Mouse (Mus musculus) erythroblast, adult 5-6 weeks (primary cell): ENCODE results near the gene Drap1. TPM values are rescaled to one million over a fixed set of nuclear protein-coding genes. Genes with fewer than 3 reads are reported as not detected.

ENCODE experiments used
- ATAC-seq: replicated peaks from 2 replicates; pipeline ENCODE4 v1.8.0; 2016; ENCODE audit warnings: moderate number of reproducible peaks, mild to moderate bottlenecking, moderate TSS enrichment, inconsistent platforms; ENCODE audit not compliant: poor library complexity, low FRiP score, severe bottlenecking
- total RNA-seq, 2 experiments: library from RNA; stranded (forward) in 1 of 2; stranded (reverse) in 1 of 2; fragments of 150-400 nt in 1 of 2; fragments of 200-764, 138-1000 nt in 1 of 2; gene quantifications; 2 replicates each; pipeline versions ENCODE4 v1.2.3 to v1.2.4; 2015 to 2017; ENCODE audit warnings: low replicate concordance in 2 of 2

Gene Drap1
- total RNA-seq, 2 experiments from 2014 or later: 15.0 to 15.8 TPM

DNA sequence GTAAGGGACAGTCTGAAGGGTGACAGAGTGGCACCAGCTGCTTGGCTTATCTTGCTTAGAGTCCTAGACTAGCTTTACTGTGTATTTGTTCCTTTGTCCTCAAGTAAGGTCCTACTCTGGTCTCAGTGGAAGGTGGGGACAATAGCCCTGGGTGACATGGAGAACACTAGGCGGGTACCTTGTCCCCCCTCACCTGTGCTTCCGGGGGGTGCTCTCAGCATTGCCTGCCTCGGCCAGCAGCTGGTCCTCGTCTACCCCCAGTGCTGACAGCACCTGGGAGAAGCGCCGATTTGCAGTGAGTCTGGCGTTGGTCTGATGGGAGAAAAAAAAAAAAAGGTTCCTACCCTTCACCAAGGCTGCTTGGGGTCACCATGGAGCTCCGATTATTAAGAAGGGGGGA is 34.4 kb downstream of the Drap1 start:
- ATAC-seq: no peak

DNA sequence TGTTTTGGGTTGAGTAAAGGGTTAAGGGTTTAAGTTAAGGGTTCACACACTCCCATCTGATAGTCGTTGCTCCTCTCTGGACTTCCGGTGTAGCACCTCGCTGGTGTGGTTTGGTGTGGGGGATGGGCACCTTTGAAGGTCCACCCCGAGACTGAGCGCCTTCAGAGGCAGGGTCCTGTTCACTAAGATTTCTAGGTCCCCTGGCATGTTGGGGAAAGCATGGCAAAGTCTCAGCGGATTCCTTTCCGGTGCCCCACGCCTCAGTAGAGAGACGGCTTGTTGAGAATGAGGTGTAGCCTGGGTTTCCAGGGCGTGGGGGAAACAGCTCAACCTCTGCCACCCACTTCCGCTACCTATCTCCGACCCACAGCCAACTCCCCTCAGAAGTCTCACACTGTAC is 35.1 kb downstream of the Drap1 start:
- ATAC-seq: peak; percentile 41

DNA sequence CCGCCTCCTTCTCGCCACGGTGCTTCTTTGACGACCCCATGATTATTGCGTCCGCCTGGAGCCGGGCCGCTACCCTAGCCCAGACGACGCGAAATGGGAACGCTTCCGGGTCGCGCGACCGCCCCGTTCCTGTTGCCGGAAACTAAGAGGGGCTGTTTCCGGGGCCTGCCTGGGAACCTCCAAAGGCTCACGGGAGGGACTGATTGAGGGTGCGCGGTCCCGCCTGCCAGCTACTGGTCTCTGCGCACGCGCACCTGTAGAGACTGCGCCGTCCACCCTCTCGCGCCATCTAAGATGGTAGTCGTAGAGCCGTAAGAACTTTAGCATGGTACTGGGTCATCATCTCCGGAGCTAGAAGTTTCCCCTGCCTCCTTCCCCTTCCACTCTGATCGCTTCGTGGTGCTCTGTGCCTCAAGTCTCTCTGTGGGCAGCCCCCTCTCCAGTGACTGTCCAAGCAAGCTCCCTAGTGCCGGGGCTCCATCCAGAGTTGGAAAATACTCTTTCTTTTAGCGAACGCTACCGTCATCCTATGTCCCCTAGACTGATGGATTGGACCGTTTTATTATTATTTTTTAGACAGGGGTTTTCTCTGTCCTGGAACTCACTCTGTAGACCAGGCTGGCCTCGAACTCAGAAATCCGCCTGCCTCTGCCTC is 36.1 kb downstream of the Drap1 start, which contains the start of gene Sart1:
Gene Sart1 (minus strand): TSS at position 116 of the 655 bp plus-strand sequence.
- peak; percentile 96 for ATAC-seq

DNA sequence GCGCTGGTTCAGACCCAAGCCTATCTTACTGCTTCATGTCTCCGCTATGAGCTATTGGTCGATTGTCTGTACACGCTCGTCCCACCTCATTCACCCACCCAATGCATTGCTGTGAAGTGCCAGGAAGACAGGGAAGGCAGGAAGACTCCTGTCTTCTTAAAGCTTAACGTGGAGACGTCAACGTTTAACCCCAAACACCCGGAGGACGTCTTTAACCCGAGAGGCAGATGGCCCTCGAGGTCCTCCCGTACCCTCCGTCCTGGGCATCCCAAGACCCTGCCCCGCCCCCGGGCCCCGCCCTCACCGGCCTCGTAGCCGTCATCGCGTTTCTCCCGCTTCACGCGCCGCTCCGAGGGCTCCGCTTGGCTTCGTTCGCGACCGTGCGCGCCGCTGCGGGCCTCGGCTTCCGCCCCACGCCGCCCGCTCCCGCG is 36.8 kb downstream of the Drap1 start:
- no peak for ATAC-seq

DNA sequence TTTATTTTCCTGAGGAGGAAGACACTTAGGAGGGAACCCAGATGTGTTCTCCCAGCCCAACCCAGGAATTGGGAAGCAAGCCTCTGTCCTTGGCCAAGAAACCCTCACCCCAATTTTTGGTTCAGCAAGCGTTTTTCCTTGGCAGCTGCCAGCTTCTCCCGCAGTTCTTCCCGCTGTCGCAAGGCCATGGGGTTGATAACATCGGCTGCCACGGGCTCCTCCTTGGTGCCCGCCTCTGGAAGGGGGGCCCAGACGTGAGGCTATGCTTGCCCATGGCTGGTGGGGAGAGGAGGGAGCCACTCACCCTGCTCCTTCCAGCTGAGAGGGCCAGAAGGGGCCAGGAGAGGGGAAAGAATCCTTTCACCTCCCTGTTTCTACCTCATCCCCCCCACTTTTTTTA is 40.1 kb downstream of the Drap1 start:
- no peak for ATAC-seq

DNA sequence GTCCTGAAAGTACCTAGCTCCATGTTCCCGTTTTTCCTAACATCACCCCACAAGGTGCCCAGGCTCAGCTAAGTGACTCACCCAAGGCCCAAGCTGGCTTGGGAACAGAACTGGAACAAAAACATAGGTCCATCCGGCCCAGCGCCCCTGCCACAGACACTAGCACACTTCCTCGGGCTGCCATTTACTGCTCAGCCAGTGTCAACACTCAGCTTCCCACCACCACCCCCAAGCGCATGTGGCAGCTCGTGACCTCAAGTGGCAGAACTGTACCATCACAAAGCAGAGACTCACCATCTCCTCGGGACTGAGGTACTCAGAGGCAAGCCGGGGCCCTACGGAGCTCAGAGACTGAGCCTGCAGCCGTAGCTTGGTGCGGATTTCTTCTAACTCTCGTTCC is 41.5 kb downstream of the Drap1 start:
- ATAC-seq: no peak

DNA sequence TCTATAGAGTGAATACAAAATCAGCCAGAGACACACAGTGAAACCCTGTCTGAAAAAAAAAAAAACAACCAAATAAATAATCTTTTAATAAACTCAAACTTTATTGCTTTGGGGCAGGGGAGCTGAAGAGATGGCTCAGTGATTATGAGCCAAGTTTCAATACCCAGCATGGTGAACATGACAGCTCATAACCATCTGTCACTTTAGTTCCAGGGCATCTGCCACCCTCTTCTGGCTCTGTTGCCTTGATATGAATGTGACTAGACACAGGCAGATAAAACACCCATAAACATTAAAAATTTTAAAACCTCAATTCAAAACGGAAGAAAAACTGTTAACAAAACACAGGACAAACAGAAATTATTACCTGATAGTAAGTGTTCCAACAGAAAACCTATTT is 47.3 kb downstream of the Drap1 start:
- no peak for ATAC-seq

DNA sequence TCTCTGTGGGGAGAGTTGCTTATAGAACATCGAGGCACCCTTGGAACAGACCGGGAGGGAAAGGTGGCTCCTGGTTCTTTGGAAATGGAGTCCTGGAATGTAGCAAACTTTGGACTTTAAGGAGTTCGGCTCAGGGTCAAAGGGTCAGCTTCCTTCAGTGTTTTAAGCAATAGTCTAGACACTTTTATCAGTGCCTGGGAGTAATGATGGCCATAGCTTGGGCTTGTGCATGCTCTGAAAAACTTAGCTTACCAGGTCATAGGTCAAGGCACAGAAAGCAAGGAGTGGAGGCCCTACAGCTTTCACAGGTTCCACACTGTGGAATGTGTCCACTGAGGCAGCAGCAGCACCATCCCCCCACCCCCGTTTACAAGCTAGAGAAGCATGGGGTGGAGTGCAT is 50.0 kb downstream of the Drap1 start:
- no peak for ATAC-seq

DNA sequence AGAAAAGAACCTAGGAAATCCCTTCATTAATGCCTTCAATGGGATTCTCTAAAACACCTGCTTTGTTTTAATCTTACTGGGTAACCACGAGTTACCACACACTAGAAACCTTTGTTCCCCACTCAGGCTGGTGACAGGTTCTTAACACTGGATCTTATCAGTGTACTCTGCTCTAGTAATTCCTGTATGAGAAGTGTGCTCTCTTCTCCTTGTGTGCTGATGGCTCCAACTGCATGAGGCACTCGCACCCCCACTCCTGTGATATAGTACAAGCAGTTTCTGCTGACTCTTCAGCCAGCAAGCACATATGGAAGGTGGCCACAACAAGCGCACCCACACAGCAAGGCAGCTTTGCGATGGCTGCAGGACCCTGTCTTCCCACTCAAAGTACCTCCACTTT is 50.6 kb downstream of the Drap1 start:
- no peak for ATAC-seq

Other genes with a start within 250 kb of the Drap1 start
- gene Pacs1, start 151.9 kb downstream of the Drap1 start, total RNA-seq (2015; ENCODE audit: low replicate concordance): 7.7 and 8.1 TPM in 2 replicates
- 5.3 and 7.0 TPM in 2 replicates for gene Pacs1, start 151.9 kb downstream of the Drap1 start, total RNA-seq (2017; ENCODE audit: low replicate concordance)
- gene Sf3b2, start 129.5 kb downstream of the Drap1 start, total RNA-seq (2015; ENCODE audit: low replicate concordance): 38.5 and 55.0 TPM in 2 replicates
- 59.6 and 76.3 TPM in 2 replicates for gene Sf3b2, start 129.5 kb downstream of the Drap1 start, total RNA-seq (2017; ENCODE audit: low replicate concordance)
- gene Gal3st3, start 126.6 kb downstream of the Drap1 start, total RNA-seq (2015; ENCODE audit: low replicate concordance): not detected in 2 replicates
- gene Gal3st3, start 126.6 kb downstream of the Drap1 start, total RNA-seq (2017; ENCODE audit: low replicate concordance): not detected in 2 replicates
- not detected in 2 replicates for gene Catsper1, start 89.2 kb downstream of the Drap1 start, total RNA-seq (2015; ENCODE audit: low replicate concordance)
- not detected in 2 replicates for gene Catsper1, start 89.2 kb downstream of the Drap1 start, total RNA-seq (2017; ENCODE audit: low replicate concordance)
- gene Cst6, start 75.4 kb downstream of the Drap1 start, total RNA-seq (2015; ENCODE audit: low replicate concordance): not detected in 2 replicates
- gene Cst6, start 75.4 kb downstream of the Drap1 start, total RNA-seq (2017; ENCODE audit: low replicate concordance): not detected in 2 replicates
- gene Eif1ad, start 58.2 kb downstream of the Drap1 start, total RNA-seq (2015; ENCODE audit: low replicate concordance): 7.3 and 12.3 TPM in 2 replicates
- 14.7 and 18.7 TPM in 2 replicates for gene Eif1ad, start 58.2 kb downstream of the Drap1 start, total RNA-seq (2017; ENCODE audit: low replicate concordance)
- gene Banf1, start 57.8 kb downstream of the Drap1 start, total RNA-seq (2015; ENCODE audit: low replicate concordance): 77.5 and 144 TPM in 2 replicates
- 5.9 and 14.1 TPM in 2 replicates for gene Banf1, start 57.8 kb downstream of the Drap1 start, total RNA-seq (2017; ENCODE audit: low replicate concordance)
- 28.4 and 63.2 TPM in 2 replicates for gene Sart1, start 36.3 kb downstream of the Drap1 start, total RNA-seq (2015; ENCODE audit: low replicate concordance)
- gene Sart1, start 36.3 kb downstream of the Drap1 start, total RNA-seq (2017; ENCODE audit: low replicate concordance): 28.5 and 48.2 TPM in 2 replicates
- gene Tsga10ip, start 22.5 kb downstream of the Drap1 start, total RNA-seq (2015; ENCODE audit: low replicate concordance): 2.5 TPM in 1 of 2 replicates, not detected in the other
- not detected in 2 replicates for gene Tsga10ip, start 22.5 kb downstream of the Drap1 start, total RNA-seq (2017; ENCODE audit: low replicate concordance)
- 14.8 and 16.1 TPM in 2 replicates for gene AI837181, start 165 bp upstream of the Drap1 start, total RNA-seq (2015; ENCODE audit: low replicate concordance)
- gene AI837181, start 165 bp upstream of the Drap1 start, total RNA-seq (2017; ENCODE audit: low replicate concordance): 5.3 and 7.7 TPM in 2 replicates
- 0.42 TPM in 1 of 2 replicates, not detected in the other for gene Fosl1, start 22.6 kb upstream of the Drap1 start, total RNA-seq (2015; ENCODE audit: low replicate concordance)
- not detected in 2 replicates for gene Fosl1, start 22.6 kb upstream of the Drap1 start, total RNA-seq (2017; ENCODE audit: low replicate concordance)
- gene Ccdc85b, start 32.9 kb upstream of the Drap1 start, total RNA-seq (2015; ENCODE audit: low replicate concordance): 0.38 TPM in 1 of 2 replicates, not detected in the other
- 0.14 and 0.17 TPM in 2 replicates for gene Ccdc85b, start 32.9 kb upstream of the Drap1 start, total RNA-seq (2017; ENCODE audit: low replicate concordance)
- 13.2 and 15.2 TPM in 2 replicates for gene Fibp, start 35.6 kb upstream of the Drap1 start, total RNA-seq (2015; ENCODE audit: low replicate concordance)
- gene Fibp, start 35.6 kb upstream of the Drap1 start, total RNA-seq (2017; ENCODE audit: low replicate concordance): 17.6 and 19.0 TPM in 2 replicates
- gene Ctsw, start 43.5 kb upstream of the Drap1 start, total RNA-seq (2015; ENCODE audit: low replicate concordance): not detected in 2 replicates
- gene Ctsw, start 43.5 kb upstream of the Drap1 start, total RNA-seq (2017; ENCODE audit: low replicate concordance): not detected in 2 replicates
- not detected in 2 replicates for gene Efemp2, start 49.0 kb upstream of the Drap1 start, total RNA-seq (2015; ENCODE audit: low replicate concordance)
- 3.4 TPM in 1 of 2 replicates, not detected in the other for gene Efemp2, start 49.0 kb upstream of the Drap1 start, total RNA-seq (2017; ENCODE audit: low replicate concordance)
- gene Mus81, start 63.4 kb upstream of the Drap1 start, total RNA-seq (2015; ENCODE audit: low replicate concordance): 12.5 and 18.6 TPM in 2 replicates
- gene Mus81, start 63.4 kb upstream of the Drap1 start, total RNA-seq (2017; ENCODE audit: low replicate concordance): 1.8 and 8.3 TPM in 2 replicates
- gene Cfl1, start 65.5 kb upstream of the Drap1 start, total RNA-seq (2015; ENCODE audit: low replicate concordance): 516 and 540 TPM in 2 replicates
- gene Cfl1, start 65.5 kb upstream of the Drap1 start, total RNA-seq (2017; ENCODE audit: low replicate concordance): 293 and 380 TPM in 2 replicates
- not detected in 2 replicates for gene 1700020D05Rik, start 78.8 kb upstream of the Drap1 start, total RNA-seq (2015; ENCODE audit: low replicate concordance)
- 1.1 and 1.3 TPM in 2 replicates for gene 1700020D05Rik, start 78.8 kb upstream of the Drap1 start, total RNA-seq (2017; ENCODE audit: low replicate concordance)
- 1.9 and 2.9 TPM in 2 replicates for gene Snx32, start 85.6 kb upstream of the Drap1 start, total RNA-seq (2015; ENCODE audit: low replicate concordance)
- gene Snx32, start 85.6 kb upstream of the Drap1 start, total RNA-seq (2017; ENCODE audit: low replicate concordance): 11.7 and 13.4 TPM in 2 replicates
- not detected in 2 replicates for gene Ovol1, start 135.7 kb upstream of the Drap1 start, total RNA-seq (2015; ENCODE audit: low replicate concordance)
- gene Ovol1, start 135.7 kb upstream of the Drap1 start, total RNA-seq (2017; ENCODE audit: low replicate concordance): not detected in 2 replicates
- 2.9 and 5.2 TPM in 2 replicates for gene Ap5b1, start 143.0 kb upstream of the Drap1 start, total RNA-seq (2015; ENCODE audit: low replicate concordance)
- gene Ap5b1, start 143.0 kb upstream of the Drap1 start, total RNA-seq (2017; ENCODE audit: low replicate concordance): 1.8 and 4.7 TPM in 2 replicates
- gene Rnaseh2c, start 176.9 kb upstream of the Drap1 start, total RNA-seq (2015; ENCODE audit: low replicate concordance): 14.4 and 52.2 TPM in 2 replicates
- gene Rnaseh2c, start 176.9 kb upstream of the Drap1 start, total RNA-seq (2017; ENCODE audit: low replicate concordance): 19.3 and 79.3 TPM in 2 replicates
- gene Kat5, start 185.3 kb upstream of the Drap1 start, total RNA-seq (2015; ENCODE audit: low replicate concordance): 8.2 and 11.3 TPM in 2 replicates
- gene Kat5, start 185.3 kb upstream of the Drap1 start, total RNA-seq (2017; ENCODE audit: low replicate concordance): 22.0 and 28.9 TPM in 2 replicates
- 13.1 and 25.1 TPM in 2 replicates for gene Rela, start 212.5 kb upstream of the Drap1 start, total RNA-seq (2015; ENCODE audit: low replicate concordance)
- gene Rela, start 212.5 kb upstream of the Drap1 start, total RNA-seq (2017; ENCODE audit: low replicate concordance): 15.5 and 22.0 TPM in 2 replicates
- 20.5 and 36.9 TPM in 2 replicates for gene Sipa1, start 238.7 kb upstream of the Drap1 start, total RNA-seq (2015; ENCODE audit: low replicate concordance)
- gene Sipa1, start 238.7 kb upstream of the Drap1 start, total RNA-seq (2017; ENCODE audit: low replicate concordance): 27.4 and 90.3 TPM in 2 replicates